Mouse (Mus musculus) MEL (cell line): Measurements from ENCODE around the gene Sephs2. TPM values are rescaled to one million over a fixed set of nuclear protein-coding genes. Genes with fewer than 3 reads are reported as not detected.

ENCODE experiments used
- DNase-seq: peaks from one replicate; pipeline ENCODE4 v3.0.0; 2011; ENCODE audit warnings: low read depth, low spot score
- H3K27ac ChIP-seq: 2 replicates; pipeline ENCODE4 v1.5.1; 2012; ENCODE audit warnings: low read depth, mild to moderate bottlenecking, control low read depth, low read length, moderate library complexity; ENCODE audit not compliant: control insufficient read depth
- H3K27me3 ChIP-seq, 2 experiments: fragments of 150-350 bp in 1 of 2; sonication (generic) in 1 of 2; 2 replicates each; pipeline ENCODE4 v1.6.1; 2012; ENCODE audit warnings: low read length in 2 of 2, mild to moderate bottlenecking in 2 of 2, improper control_type of control experiment in 1 of 2, moderate library complexity in 1 of 2; ENCODE audit not compliant: insufficient read depth in 2 of 2, control insufficient read depth in 1 of 2
- H3K36me3 ChIP-seq, 2 experiments: 2 replicates each; pipeline ENCODE4 v1.6.1; 2012 to 2014; ENCODE audit warnings: low read length in 2 of 2, improper control_type of control experiment in 1 of 2, inconsistent platforms in 1 of 2, mild to moderate bottlenecking in 1 of 2; ENCODE audit not compliant: insufficient read depth in 2 of 2, control insufficient read depth in 1 of 2
- H3K4me1 ChIP-seq, 2 experiments: fragments of 150-350 bp in 1 of 2; sonication (generic) in 1 of 2; 2 replicates each; pipeline ENCODE4 v1.6.1; 2012; ENCODE audit warnings: low read length in 2 of 2, improper control_type of control experiment in 1 of 2, mild to moderate bottlenecking in 1 of 2; ENCODE audit not compliant: insufficient read depth in 2 of 2, control insufficient read depth in 1 of 2
- H3K4me3 ChIP-seq, 2 experiments: fragments of 150-350 bp in 1 of 2; sonication (generic) in 1 of 2; 2 replicates each; pipeline ENCODE4 v1.5.1; 2012; ENCODE audit warnings: low read depth in 2 of 2, low read length in 2 of 2, mild to moderate bottlenecking in 2 of 2, moderate library complexity in 2 of 2, control low read depth in 1 of 2, improper control_type of control experiment in 1 of 2; ENCODE audit not compliant: control insufficient read depth in 1 of 2, insufficient read depth in 1 of 2
- H3K79me2 ChIP-seq: 2 replicates; pipeline ENCODE4 v1.6.1; 2012; ENCODE audit warnings: mild to moderate bottlenecking, low read length, moderate library complexity; ENCODE audit not compliant: control insufficient read depth, poor library complexity, insufficient read depth
- H3K9ac ChIP-seq: 2 replicates; pipeline ENCODE4 v1.6.1; 2012; ENCODE audit warnings: low read depth, mild to moderate bottlenecking, control low read depth, low read length, moderate library complexity; ENCODE audit not compliant: control insufficient read depth, poor library complexity, severe bottlenecking
- H3K9me3 ChIP-seq: fragments of 150-350 bp; sonication (generic); replicated peaks from 2 replicates; pipeline ENCODE4 v1.6.1; 2012; ENCODE audit warnings: mild to moderate bottlenecking, low read length, improper control_type of control experiment, moderate library complexity; ENCODE audit not compliant: insufficient read depth
- BHLHE40 ChIP-seq: IDR thresholded peaks from 2 replicates; pipeline ENCODE4 v1.6.1; 2012; ENCODE audit warnings: low read depth, mild to moderate bottlenecking, inconsistent platforms, low read length, improper control_type of control experiment, borderline replicate concordance
- CHD1 ChIP-seq: IDR thresholded peaks from 2 replicates; pipeline ENCODE4 v1.6.1; 2012; ENCODE audit warnings: low read depth, mild to moderate bottlenecking, inconsistent platforms, low read length, improper control_type of control experiment
- CTCF ChIP-seq, 3 experiments: IDR thresholded peaks in 2 of 3; conservative IDR thresholded peaks in 1 of 3; 2 replicates each; pipeline ENCODE4 v1.5.1; 2011 to 2012; ENCODE audit warnings: low read length in 3 of 3, low read depth in 2 of 3, mild to moderate bottlenecking in 2 of 3, improper control_type of control experiment in 1 of 3, inconsistent platforms in 1 of 3, mixed read lengths in 1 of 3, moderate library complexity in 1 of 3; ENCODE audit not compliant: control insufficient read depth in 1 of 3, insufficient read depth in 1 of 3, poor library complexity in 1 of 3, severe bottlenecking in 1 of 3
- E2F4 ChIP-seq: IDR thresholded peaks from 2 replicates; pipeline ENCODE4 v1.6.1; 2011; ENCODE audit warnings: low read depth, low read length, improper control_type of control experiment, borderline replicate concordance
- EP300 ChIP-seq, 2 experiments: IDR thresholded peaks; 2 replicates each; pipeline ENCODE4 v1.6.1; 2011; ENCODE audit warnings: improper control_type of control experiment in 2 of 2, low read length in 2 of 2, low read depth in 1 of 2, mild to moderate bottlenecking in 1 of 2
- ETS1 ChIP-seq: IDR thresholded peaks from 2 replicates; pipeline ENCODE4 v1.6.1; 2012; ENCODE audit warnings: low read depth, mild to moderate bottlenecking, inconsistent platforms, low read length, improper control_type of control experiment, moderate library complexity
- GATA1 ChIP-seq: IDR thresholded peaks from 2 replicates; pipeline ENCODE4 v1.6.1; 2011; ENCODE audit warnings: low read depth, low read length, improper control_type of control experiment
- MAFK ChIP-seq: IDR thresholded peaks from 2 replicates; pipeline ENCODE4 v1.6.1; 2011; ENCODE audit warnings: low read depth, mild to moderate bottlenecking, low read length, improper control_type of control experiment, borderline replicate concordance
- MAX ChIP-seq: IDR thresholded peaks from 2 replicates; pipeline ENCODE4 v1.6.1; 2011; ENCODE audit warnings: low read length, improper control_type of control experiment
- MEF2A ChIP-seq: IDR thresholded peaks from 2 replicates; pipeline ENCODE4 v1.6.1; 2014; ENCODE audit warnings: low read depth, mild to moderate bottlenecking, inconsistent platforms, low read length, improper control_type of control experiment; ENCODE audit not compliant: poor library complexity, insufficient replicate concordance, severe bottlenecking; ENCODE audit errors: extremely low read depth
- MYC ChIP-seq: IDR thresholded peaks from 2 replicates; pipeline ENCODE4 v1.6.1; 2011; ENCODE audit warnings: low read depth, mild to moderate bottlenecking, low read length, improper control_type of control experiment, moderate library complexity
- NELFE ChIP-seq: IDR thresholded peaks from 2 replicates; pipeline ENCODE4 v1.6.1; 2011; ENCODE audit warnings: low read depth, low read length, improper control_type of control experiment
- NRF1 ChIP-seq: IDR thresholded peaks from 2 replicates; pipeline ENCODE4 v1.6.1; 2014; ENCODE audit warnings: low read depth, mild to moderate bottlenecking, inconsistent platforms, low read length, improper control_type of control experiment, moderate library complexity; ENCODE audit not compliant: poor library complexity, insufficient read depth, severe bottlenecking
- POLR2A ChIP-seq, 2 experiments: IDR thresholded peaks; 2 replicates each; pipeline ENCODE4 v1.6.1; 2011 to 2012; ENCODE audit warnings: low read length in 2 of 2, mild to moderate bottlenecking in 2 of 2, control low read depth in 1 of 2, improper control_type of control experiment in 1 of 2, low read depth in 1 of 2, moderate library complexity in 1 of 2; ENCODE audit not compliant: control insufficient read depth in 1 of 2, insufficient read depth in 1 of 2, poor library complexity in 1 of 2
- POLR2AphosphoS5 ChIP-seq: IDR thresholded peaks from 2 replicates; pipeline ENCODE4 v1.6.1; 2012; ENCODE audit warnings: low read depth, borderline replicate concordance, mild to moderate bottlenecking, inconsistent platforms, low read length, moderate library complexity, mixed read lengths
- RCOR1 ChIP-seq: IDR thresholded peaks from 2 replicates; pipeline ENCODE4 v1.6.1; 2012; ENCODE audit warnings: low read depth, mild to moderate bottlenecking, inconsistent platforms, low read length, improper control_type of control experiment
- TCF12 ChIP-seq: IDR thresholded peaks from 2 replicates; pipeline ENCODE4 v1.6.1; 2014; ENCODE audit warnings: low read depth, mild to moderate bottlenecking, inconsistent platforms, low read length, improper control_type of control experiment, moderate library complexity
- USF2 ChIP-seq, 2 experiments: IDR thresholded peaks; 2 replicates each; pipeline ENCODE4 v1.6.1; 2011 to 2012; ENCODE audit warnings: improper control_type of control experiment in 2 of 2, low read length in 2 of 2, borderline replicate concordance in 1 of 2, inconsistent platforms in 1 of 2, low read depth in 1 of 2, mild to moderate bottlenecking in 1 of 2; ENCODE audit not compliant: insufficient read depth in 1 of 2
- ZC3H11A ChIP-seq: IDR thresholded peaks from 2 replicates; pipeline ENCODE4 v1.6.1; 2012; ENCODE audit warnings: low read depth, mild to moderate bottlenecking, inconsistent platforms, low read length, improper control_type of control experiment
- ZKSCAN1 ChIP-seq: IDR thresholded peaks from 2 replicates; pipeline ENCODE4 v1.6.1; 2012; ENCODE audit warnings: low read depth, mild to moderate bottlenecking, inconsistent platforms, low read length, improper control_type of control experiment, moderate library complexity
- ZMIZ1 ChIP-seq: IDR thresholded peaks from 2 replicates; pipeline ENCODE4 v1.6.1; 2012; ENCODE audit warnings: low read depth, mild to moderate bottlenecking, inconsistent platforms, low read length, improper control_type of control experiment, moderate library complexity
- ZNF384 ChIP-seq: IDR thresholded peaks from 2 replicates; pipeline ENCODE4 v1.6.1; 2012; ENCODE audit warnings: low read depth, mild to moderate bottlenecking, inconsistent platforms, low read length, improper control_type of control experiment
- polyA plus RNA-seq, 2 experiments: library from polyadenylated mRNA; stranded (reverse) in 1 of 2; unstranded in 1 of 2; fragments of >175 nt in 1 of 2; fragments of >200 nt in 1 of 2; gene quantifications; 2 replicates each; pipeline versions ENCODE4 v1.2.1 to v1.2.4; 2012; ENCODE audit warnings: low replicate concordance in 2 of 2, low read depth in 1 of 2; ENCODE audit not compliant: insufficient read length in 2 of 2, insufficient read depth in 1 of 2, missing spikeins in 1 of 2
- total RNA-seq: library from RNA; depleted of rRNA; stranded (reverse); fragments of 300-350 nt; gene quantifications from 2 replicates; pipeline ENCODE4 v1.2.3, GENCODE M21; 2012

The Sephs2 gene
- total and polyA plus RNA-seq, 3 experiments: 109 to 182 TPM; not detected in 1

DNA sequence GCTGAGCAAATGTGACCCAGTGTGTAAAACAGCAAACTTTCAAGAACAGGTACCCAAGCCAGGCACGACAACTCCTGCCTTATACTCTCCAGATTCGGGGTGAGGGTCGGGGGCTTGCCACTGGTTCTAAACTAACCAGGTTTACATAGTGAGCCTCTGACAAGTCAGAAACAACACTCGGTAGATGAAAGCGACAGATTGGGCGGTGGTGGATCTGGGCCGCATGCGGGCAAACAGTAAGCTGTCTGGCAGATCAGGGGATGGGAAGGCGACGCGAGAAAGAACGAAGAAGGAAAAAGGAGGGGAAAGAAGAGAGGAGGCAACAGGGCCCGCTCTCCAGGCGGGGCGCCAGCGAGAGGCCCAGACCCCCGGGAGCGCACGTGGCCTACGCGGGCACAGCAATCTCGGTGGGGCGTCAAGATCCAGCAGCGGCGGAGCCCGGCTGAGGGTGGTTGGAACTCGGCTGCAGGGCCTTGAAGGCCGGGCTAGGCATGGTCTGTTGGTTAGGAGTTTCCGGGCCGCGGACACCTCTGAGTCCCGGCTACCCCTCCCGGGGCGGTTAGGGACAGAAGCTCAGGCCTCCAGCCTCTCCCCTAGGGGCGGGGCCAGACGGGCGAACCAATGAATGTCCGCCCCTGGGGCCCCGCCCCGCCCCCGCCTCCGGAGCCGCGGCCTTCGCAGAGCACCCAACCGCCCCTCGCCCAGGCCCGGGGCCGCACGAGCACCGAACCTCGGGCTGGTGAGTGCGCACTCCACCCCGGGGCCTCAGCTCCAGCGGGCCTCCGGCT lies 29.8 kb downstream of the Sephs2 start, which contains the start of gene Zfp771 (continued):
- TF ChIP-seq POLR2A (IDR thresholded peaks at IDR 0.05; ENCODE audit: control insufficient read depth in 1 of 2, insufficient read depth in 1 of 2, low read depth in 1 of 2, low read length in 2 of 2, poor library complexity in 1 of 2) (peak; percentile 96), USF2 (IDR thresholded peaks at IDR 0.05; ENCODE audit: borderline replicate concordance in 1 of 2, insufficient read depth in 1 of 2, low read depth in 1 of 2, low read length in 2 of 2) (no peak), ZNF384 (no peak), MAX (peak; percentile 84), E2F4 (no peak), ZMIZ1 (peak; percentile 87; the same call in 1 of the 2 replicates), NRF1 (no peak), MYC (peak; percentile 71), BHLHE40 (no peak), NELFE (peak; percentile 95), MAFK (no peak), ZC3H11A (no peak)

GRCm38 (mm10) chr7:127243361-127243867 lies 30.4 kb downstream of the Sephs2 start:
- H3K9ac ChIP-seq: peak overlapping the region; percentile 92
- peak overlapping the region; percentile 64 to 70 for H3K4me3 ChIP-seq

More at GRCm38 (mm10) chr7:127243361-127243867, 30.4 kb downstream of the Sephs2 start:
- H3K36me3 ChIP-seq: peaks cover 4 to 15% of the 10 kb centered on the region in 2 experiments
- no peaks in the 10 kb centered on the region for H3K27me3 ChIP-seq
- peaks cover 4 to 14% of the 10 kb centered on the region in 2 experiments; a peak in 2 of 4 replicates for H3K4me1 ChIP-seq
- H3K27ac ChIP-seq: peak overlapping the region; percentile 97
- no peak for DNase-seq
- H3K9me3 ChIP-seq: no peaks in the 10 kb centered on the region
- peaks cover 17% of the 10 kb centered on the region for H3K79me2 ChIP-seq
- no peak for TF ChIP-seq GATA1
- TF ChIP-seq BHLHE40: peak; percentile 78
- peak in 1 of 2 experiments; percentile 26; a peak in 1 of 4 replicates for TF ChIP-seq EP300 (IDR thresholded peaks at IDR 0.05; ENCODE audit: low read depth in 1 of 2, low read length in 2 of 2)
- TF ChIP-seq TCF12: 0 out of 2 replicates have a peak, but pooled peaks have one; percentile 8
- TF ChIP-seq MEF2A: peak; percentile 37; the same call in 1 of the 2 replicates
- TF ChIP-seq ETS1: 0 out of 2 replicates have a peak, but pooled peaks have one; percentile 7
- 0 out of 2 replicates have a peak, but pooled peaks have one; percentile 34 for TF ChIP-seq CHD1
- TF ChIP-seq RCOR1: 0 out of 2 replicates have a peak, but pooled peaks have one; percentile 7
- TF ChIP-seq CTCF (IDR thresholded peaks at IDR 0.05 in 2 of 3, conservative IDR thresholded peaks at IDR 0.05 in 1 of 3; ENCODE audit: control insufficient read depth in 1 of 3, insufficient read depth in 1 of 3, low read depth in 2 of 3, low read length in 3 of 3, poor library complexity in 1 of 3, severe bottlenecking in 1 of 3): peak in 1 of 3 experiments; percentile 23; a peak in 1 of 6 replicates
- no peak for TF ChIP-seq POLR2AphosphoS5
- TF ChIP-seq ZKSCAN1: no peak
- TF ChIP-seq, all 39 proteins: peak for 8
